Mouse (Mus musculus) cerebellum, adult 11 months (tissue): Measurements from ENCODE around the gene 5730522E02Rik.

ENCODE experiments used
- DNase-seq: peaks from one replicate; pipeline ENCODE4 v3.0.0; 2022

Gene 5730522E02Rik

DNA sequence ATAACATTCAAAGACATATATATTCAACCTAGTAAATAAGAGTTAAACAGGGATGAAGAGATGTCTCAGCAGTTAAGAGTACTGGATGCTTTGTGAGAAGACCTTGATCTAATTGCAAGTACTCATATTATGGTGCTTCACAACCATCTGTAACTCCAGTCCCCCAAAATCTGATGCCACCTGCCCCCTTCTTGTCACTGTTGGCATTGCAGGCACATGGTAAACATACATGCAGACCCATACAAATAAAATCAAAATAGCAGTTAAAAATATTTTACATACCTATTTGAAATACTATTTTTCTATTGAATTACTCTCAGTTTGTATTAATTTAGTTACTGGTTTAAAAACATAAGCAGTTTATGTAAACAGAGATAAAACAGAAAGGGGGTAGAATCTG is 84.6 kb downstream of the 5730522E02Rik start:
- DNase-seq, result no peak

DNA sequence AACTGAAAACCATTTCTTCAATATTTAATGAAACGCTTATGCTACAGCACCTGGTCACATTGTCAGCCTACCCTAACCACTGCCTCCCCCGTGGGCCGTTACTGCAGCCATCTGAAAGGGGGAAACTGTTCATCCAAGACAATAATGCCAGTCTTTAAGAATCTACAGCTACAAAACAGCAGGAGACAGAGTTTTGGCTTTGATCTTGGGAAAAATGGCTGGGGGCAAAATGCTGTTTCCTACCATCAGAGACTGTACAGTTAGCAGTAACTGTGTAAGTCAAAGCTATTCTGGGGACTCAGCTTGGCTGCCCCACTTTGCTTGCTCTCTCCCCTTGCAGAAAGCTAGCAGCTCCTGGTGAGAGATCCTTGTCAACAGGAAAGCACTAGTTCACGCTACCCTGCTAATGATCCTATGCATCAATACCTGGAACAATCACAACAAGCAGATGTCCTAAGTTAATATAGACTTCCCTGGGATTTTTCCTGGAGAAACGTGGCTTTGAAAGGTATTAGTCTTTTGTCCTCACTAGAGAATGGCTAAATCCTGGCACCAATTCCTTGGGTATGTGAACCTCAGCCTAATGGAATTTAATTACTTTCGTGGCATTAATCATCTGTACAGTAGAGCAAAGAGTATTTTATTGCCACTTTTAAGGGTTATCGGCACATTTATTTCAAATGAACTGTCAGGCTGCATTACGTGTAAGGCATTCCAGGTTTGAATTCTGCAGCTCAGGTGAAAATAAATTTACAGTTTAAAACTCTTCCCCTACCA is 89.6 kb downstream of the 5730522E02Rik start:
- DNase-seq, result no peak

- no peak for DNase-seq
These were observed 92.9 kb downstream of the 5730522E02Rik start for GRCm38 (mm10) chr11:26117651-26118050.

GRCm38 (mm10) chr11:26112206-26112605 is 98.4 kb downstream of the 5730522E02Rik start:
- no peak for DNase-seq

DNA sequence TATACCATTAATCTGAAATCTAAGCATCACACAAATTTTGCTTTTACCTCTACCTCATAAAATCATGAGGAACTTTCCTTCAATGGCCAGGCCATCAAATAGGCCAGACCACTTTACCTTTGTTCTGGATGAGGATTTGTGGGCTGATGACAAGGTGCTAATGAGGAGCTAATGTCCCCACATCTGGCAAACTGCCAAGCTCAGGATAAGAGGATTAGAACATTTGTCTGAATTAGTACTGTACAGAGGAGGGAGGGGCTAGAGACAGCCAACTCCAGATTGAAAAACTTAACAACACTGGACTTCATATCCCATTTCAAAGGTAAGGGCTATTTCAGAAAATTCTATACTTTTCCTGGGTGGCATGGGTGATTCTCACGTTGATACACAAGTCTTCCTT is 101.9 kb downstream of the 5730522E02Rik start:
- no peak for DNase-seq

DNA sequence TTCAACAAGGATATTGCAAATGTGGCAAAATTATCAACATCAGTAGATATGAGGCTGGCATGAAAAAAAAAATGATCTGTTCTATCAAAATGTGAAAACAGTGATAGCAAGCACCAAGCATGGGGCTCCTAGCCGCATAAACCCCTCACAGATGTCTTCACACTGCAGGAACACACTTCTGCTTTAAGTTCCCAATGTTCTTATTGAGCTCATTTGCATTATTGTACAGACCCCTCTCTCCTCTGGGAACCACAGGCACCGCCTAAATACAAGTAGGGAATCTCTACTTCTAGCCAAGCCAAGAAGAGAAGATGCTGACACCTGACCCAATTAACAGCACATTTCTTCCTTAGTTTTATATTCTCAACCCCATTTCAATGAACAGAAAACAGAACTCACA is 105.9 kb downstream of the 5730522E02Rik start:
- no peak for DNase-seq

DNA sequence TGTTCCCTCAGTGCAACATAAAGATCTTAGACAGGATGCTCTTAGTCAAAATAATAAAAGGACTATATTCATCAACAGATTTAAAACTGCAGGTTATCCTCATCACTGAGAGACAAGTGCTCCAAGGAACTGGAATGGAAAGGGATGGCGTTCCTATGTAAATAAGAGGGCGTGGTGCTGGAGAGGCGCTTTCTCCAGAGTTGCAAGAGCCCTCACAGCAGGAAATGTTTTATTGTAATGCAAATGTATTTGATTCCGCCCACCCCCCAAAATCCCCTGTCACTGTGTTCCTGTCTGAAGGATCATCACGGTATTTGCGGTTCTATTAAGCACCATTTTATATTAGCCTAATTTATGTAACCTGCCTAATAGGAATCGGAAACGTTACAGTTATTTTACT is 106.9 kb downstream of the 5730522E02Rik start:
- no peak for DNase-seq

DNA sequence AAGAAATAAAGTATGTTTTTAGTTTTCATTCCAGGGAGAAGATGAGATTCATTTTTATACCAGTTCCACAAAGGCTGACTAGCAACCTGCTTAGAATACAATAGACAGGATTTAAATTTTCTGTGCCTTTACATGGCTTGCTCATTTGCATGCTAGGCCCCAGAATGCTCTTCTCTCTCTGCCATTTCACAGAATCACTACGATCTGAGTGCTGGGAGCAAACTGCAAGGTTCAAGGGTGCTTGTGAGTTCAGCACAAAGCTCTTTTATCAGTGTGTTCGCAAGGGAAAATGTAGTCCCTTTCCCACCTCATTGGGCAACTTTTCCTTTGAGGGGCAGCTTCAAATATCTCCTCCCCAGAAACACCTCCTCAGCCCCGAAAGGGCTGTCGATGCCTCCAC is 107.7 kb downstream of the 5730522E02Rik start:
- no peak for DNase-seq

DNA sequence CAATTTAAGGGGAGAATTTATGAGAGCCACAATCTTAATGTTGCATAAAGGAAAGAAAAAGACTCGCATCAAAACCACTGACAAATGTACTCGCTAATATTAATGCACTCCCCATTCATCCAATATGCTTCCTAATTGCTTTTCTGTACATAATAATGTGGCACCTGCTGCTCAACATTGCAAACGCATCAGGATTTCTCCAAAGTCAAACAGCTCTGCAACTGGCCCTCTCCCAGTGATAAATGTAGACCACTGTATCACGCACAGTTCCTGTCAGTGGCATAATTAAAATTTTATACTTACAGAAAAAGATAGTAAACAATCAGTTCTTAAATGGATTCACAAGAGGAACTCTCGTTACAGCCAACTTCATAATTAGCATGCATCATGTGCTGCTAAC is 110.5 kb downstream of the 5730522E02Rik start:
- no peak for DNase-seq

GRCm38 (mm10) chr11:26098933-26099332 is 111.6 kb downstream of the 5730522E02Rik start:
- DNase-seq, result no peak

GRCm38 (mm10) chr11:26096095-26096494 is 114.5 kb downstream of the 5730522E02Rik start:
- no peak for DNase-seq

GRCm38 (mm10) chr11:26088993-26089392 is 121.6 kb downstream of the 5730522E02Rik start:
- DNase-seq, result no peak

DNA sequence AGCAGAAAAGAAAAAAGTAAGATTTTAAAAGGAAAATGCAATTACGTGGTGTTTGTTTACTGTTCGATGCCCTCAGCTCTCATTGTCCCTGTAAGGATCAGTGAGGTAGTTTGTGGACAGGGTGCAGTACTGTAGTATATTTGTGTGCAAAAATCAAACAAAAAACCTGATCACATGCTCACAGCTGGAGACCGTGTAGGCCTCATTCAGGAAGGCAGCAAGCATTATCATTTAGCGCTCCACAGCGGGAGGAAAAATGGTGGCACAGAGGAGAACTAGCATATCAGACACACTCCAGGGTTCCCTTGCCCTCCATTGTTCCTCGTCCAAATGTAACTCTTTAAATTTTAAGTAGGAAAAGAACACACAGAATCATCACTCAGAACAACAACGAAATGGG is 123.9 kb downstream of the 5730522E02Rik start:
- DNase-seq, result no peak

DNA sequence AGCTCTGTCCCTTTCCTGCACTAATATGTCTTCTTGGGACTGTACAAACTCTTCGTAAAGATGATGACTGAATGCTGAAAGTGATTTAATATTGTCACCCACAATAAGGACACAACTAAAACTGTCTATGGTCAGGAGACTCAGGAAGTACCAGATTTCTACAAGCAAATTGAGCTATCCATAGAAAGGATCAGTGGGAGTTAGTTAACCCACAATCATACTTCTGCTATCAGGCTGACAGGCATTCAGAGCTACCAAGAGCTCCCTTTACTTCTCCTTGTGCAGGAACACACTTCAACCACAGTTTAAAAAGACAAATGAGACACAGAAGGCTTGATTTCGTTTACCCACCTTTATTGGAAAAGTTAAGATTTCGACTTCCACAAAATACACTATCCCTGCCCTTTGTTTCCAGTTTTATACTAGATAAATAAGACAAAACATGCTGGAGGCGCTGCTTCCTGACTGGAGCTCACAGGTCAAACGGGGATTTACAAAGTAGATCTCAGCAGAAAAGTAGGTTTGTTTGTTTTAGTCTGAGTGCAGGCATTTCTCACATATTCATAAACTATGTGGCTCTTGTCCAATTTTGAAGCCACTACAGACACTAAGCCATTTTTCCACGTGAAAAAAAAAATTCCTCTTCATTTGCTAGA is 125.1 kb downstream of the 5730522E02Rik start:
- no peak for DNase-seq

- no peak for DNase-seq
These were observed 134.2 kb downstream of the 5730522E02Rik start for GRCm38 (mm10) chr11:26076335-26076734.

DNA sequence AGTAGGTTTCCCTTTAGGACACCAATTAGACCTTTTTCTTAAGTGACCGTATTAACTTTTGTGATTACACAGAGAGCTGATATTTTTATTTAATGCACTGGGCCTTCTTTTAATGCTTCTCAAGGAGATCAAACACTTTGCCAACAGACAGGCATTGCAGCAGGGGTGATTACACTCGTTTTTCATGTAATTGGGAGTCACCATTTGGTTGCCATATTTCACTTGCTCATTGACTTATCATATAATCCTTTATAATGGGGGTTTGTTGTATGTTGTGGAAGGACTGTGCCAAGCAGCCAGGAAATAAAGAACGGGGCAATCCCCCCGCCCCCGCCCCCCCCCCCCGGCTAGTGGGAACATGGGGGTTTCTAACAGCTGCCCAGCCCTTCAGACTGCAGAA is 135.0 kb downstream of the 5730522E02Rik start:
- no peak for DNase-seq

DNA sequence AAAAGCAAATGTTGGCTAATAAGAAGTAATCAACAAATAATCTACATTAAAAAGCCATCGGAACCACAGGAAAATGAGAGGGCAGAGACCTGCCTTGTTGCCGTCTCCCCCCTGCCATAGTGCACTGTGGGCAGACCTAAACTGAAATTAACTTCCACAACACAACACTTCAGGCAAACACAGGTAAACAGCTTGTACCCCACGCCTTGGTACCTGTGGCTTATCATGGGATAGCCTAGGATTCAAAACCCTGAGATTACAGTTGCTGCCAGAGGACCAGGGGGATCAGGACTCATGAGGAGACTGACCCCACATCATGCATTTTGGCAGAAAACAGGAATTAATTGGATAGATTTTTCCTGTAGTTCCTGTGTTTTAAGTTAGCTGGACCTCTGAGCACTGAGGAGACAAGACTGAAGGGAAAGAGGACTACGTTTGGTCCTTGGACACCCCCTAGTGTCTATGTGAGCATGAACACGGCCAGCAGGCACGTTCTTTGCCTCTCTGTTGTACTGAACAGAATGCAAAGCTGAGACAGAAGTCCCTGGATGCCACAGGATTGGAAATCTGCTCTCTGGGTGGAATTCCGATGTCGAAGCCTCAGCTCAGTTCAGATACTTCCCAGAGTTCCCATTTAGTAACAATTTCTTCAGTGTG is 136.8 kb downstream of the 5730522E02Rik start:
- DNase-seq, result no peak

GRCm38 (mm10) chr11:26072101-26072500 is 138.5 kb downstream of the 5730522E02Rik start:
- DNase-seq, result no peak

- no peak for DNase-seq
These were observed 147.3 kb downstream of the 5730522E02Rik start for GRCm38 (mm10) chr11:26063252-26063651.

DNA sequence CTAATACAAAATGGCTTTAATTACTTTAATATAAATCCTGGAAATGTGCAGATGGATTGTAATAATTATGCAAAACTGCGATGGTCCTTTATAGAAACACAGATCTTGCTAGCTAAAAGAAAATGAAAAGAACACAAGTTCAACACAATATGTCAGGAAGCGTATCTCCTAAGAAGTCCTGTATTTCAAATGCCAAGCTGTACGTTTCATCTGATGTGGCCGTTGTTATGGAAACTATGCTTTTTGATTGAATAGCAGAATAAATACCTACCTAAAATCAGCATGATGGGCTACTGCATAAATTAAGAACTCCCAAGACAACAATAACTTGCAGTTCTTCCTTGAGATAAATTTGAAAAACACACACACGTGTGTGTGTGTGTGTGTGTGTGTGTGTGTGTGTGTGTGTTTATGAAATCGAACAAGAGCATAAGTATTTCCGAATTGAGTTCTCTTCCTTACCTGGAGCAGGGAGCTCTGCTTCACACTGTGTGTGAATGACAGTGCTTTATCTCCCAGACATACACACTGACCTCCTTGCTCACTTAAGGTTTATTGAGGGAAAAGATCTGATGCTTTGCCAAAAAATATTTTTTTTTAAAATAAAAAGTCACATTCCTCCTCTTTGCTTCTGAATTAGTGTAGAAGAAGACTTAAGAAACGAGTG is 149.0 kb downstream of the 5730522E02Rik start:
- DNase-seq, result no peak

DNA sequence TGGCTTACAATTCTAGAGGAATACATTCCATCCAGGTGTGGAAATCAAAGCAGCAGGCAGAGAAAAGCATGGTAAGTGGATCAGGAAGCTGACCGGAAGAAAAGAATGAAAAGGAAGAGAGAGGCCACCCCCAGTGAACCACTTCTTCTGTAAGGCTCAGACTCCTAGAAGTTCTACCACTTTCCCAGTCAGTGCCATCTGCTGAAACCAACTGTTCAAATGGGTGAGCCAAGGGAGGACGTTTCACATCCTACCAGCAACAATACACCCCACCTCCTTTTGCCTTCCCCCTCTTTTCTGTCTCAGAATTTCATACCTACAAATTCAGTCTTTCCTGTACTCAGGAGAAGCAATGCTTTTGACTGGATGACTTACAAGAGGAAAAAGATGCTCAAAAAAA is 197.0 kb downstream of the 5730522E02Rik start:
- no peak for DNase-seq

GRCm38 (mm10) chr11:26004018-26004417 is 206.5 kb downstream of the 5730522E02Rik start:
- no peak for DNase-seq

DNA sequence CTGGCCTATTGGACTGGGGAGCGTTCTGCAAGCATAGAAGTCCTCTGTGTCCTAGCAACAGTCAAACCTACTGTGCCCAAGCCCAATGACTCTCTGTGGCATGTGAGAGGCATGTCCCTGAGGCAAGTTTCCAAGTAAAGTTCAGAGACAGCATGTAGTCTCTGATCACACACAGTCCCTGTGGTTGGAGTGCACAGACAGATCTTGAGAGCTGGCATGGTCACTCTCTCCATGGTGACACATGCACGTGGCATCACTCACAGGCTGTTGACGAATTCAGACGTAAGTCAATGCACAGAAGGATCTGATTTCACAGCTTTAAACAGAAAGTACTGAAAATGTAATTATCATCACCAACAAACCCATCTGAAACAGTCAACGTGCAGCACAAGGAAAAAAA is 210.8 kb downstream of the 5730522E02Rik start:
- no peak for DNase-seq
